Mouse (Mus musculus) intestine, postnatal 0 days (tissue): ENCODE measurements around the gene Dock1. TPM values are rescaled to one million over a fixed set of nuclear protein-coding genes. Genes with fewer than 3 reads are reported as not detected.
A peak's percentile ranks its signal among the peaks of the same experiment; 100 is the strongest.

Experiments used
- ATAC-seq: fragments of 200-750 bp; cut with Nextera tagmentation; 2 replicates; pipeline ENCODE4 v1.8.0; 2017; ENCODE audit warnings: mild to moderate bottlenecking, moderate TSS enrichment, moderate library complexity
- H3K27ac ChIP-seq: fragments of 300-500 bp; sonication (generic); 2 replicates; pipeline ENCODE4 v1.5.1; 2014; ENCODE audit warnings: mild to moderate bottlenecking, low read depth, low read length, moderate library complexity
- H3K27me3 ChIP-seq: fragments of 300-500 bp; sonication (generic); replicated peaks from 2 replicates; pipeline ENCODE4 v1.6.1; 2014; ENCODE audit warnings: low read length, mixed read lengths; ENCODE audit not compliant: control insufficient read depth, insufficient read depth
- H3K36me3 ChIP-seq: fragments of 300-500 bp; sonication (generic); 2 replicates; pipeline ENCODE4 v1.6.1; 2014; ENCODE audit warnings: mild to moderate bottlenecking, moderate library complexity; ENCODE audit not compliant: control insufficient read depth, insufficient read depth
- H3K4me1 ChIP-seq: fragments of 300-500 bp; sonication (generic); replicated peaks from 2 replicates; pipeline ENCODE4 v1.6.1; 2014; ENCODE audit warnings: antibody characterized with exemption, low read length, mixed read lengths; ENCODE audit not compliant: control insufficient read depth, insufficient read depth
- H3K4me2 ChIP-seq: fragments of 300-500 bp; sonication (generic); replicated peaks from 2 replicates; pipeline ENCODE4 v1.6.1; 2014; ENCODE audit warnings: low read depth, mild to moderate bottlenecking, moderate library complexity
- H3K4me3 ChIP-seq: fragments of 300-500 bp; sonication (generic); 2 replicates; pipeline ENCODE4 v1.5.1; 2014; ENCODE audit warnings: low read depth, low read length
- H3K9ac ChIP-seq: fragments of 300-500 bp; sonication (generic); 2 replicates; pipeline ENCODE4 v1.6.1; 2014; ENCODE audit warnings: mild to moderate bottlenecking, low read depth, low read length
- H3K9me3 ChIP-seq: fragments of 300-500 bp; sonication (generic); 2 replicates; pipeline ENCODE4 v1.6.1; 2016; ENCODE audit warnings: mixed run types; ENCODE audit not compliant: control insufficient read depth
- CTCF ChIP-seq: sonication (generic); IDR thresholded peaks from 2 replicates; pipeline ENCODE4 v1.5.1; 2016; ENCODE audit warnings: low read depth, mild to moderate bottlenecking, control low read depth, antibody characterized with exemption, moderate library complexity
- WGBS: fragments of 180-500 bp; shearing (Covaris S2); extraction: QIAGEN DNeasy Blood & Tissue Kit; methylation state at CpG from one replicate; pipeline ENCODE4 v1.1.7; 2014; 5-methylcytosine and 5-hydroxymethylcytosine counted together
- polyA plus RNA-seq: library from polyadenylated mRNA; unstranded; fragments of >200 nt; fragmentation: Nextera tagmentation; extraction: Ambion mirVana; gene quantifications from 2 replicates; pipeline ENCODE4 v1.2.1, GENCODE M21; 2015

Gene Dock1
- polyA plus RNA-seq, 1 experiment from 2014 or later = 8.7 TPM

DNA sequence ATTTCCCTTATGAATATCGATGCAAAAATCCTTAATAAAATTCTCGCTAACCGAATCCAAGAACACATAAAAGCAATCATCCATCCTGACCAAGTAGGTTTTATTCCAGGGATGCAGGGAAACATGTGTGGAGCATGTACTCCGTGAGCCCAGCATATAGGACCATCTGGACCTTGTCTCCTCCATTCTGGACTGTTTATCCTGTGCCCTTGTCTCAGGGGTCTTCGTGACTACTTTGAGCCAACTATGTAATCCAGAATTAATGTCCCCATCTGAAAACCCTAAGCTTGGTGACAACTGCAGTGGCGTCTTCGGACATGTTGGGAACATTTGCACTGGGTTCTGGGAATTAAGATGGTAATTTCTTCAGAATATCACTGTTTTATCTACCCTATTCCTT, 51.9 kb downstream of the Dock1 start:
- H3K27me3 ChIP-seq = no peaks in the 10 kb centered on the region
- WGBS = 94% methylated on average over 7 of the region's 7 CpGs
- no peak for ATAC-seq
- no peak overlapping the region for H3K27ac ChIP-seq
- H3K4me1 ChIP-seq = no peaks in the 10 kb centered on the region
- no peak overlapping the region for H3K4me2 ChIP-seq
- no peak overlapping the region for H3K9ac ChIP-seq
- H3K4me3 ChIP-seq = no peak overlapping the region
- TF ChIP-seq CTCF = no peak
- no peaks in the 10 kb centered on the region for H3K9me3 ChIP-seq
- H3K36me3 ChIP-seq = no peaks in the 10 kb centered on the region

- Histone ChIP-seq H3K27ac (no peak overlapping the region), H3K36me3 (no peaks in the 10 kb centered on the region), H3K4me2 (no peak overlapping the region), H3K9me3 (no peaks in the 10 kb centered on the region), H3K4me1 (no peaks in the 10 kb centered on the region), H3K9ac (no peak overlapping the region), H3K4me3 (no peak overlapping the region), H3K27me3 (no peaks in the 10 kb centered on the region)
- ATAC-seq = no peak
- TF ChIP-seq CTCF = no peak
- WGBS = 77% methylated on average over 9 of the region's 9 CpGs
These were observed 52.5 kb downstream of the Dock1 start for GRCm38 (mm10) chr7:134722955-134723354.

GRCm38 (mm10) chr7:134723509-134723908, 53.1 kb downstream of the Dock1 start:
- WGBS = 85% methylated on average over 5 of the region's 5 CpGs

GRCm38 (mm10) chr7:134724841-134725240, 54.4 kb downstream of the Dock1 start:
- H3K27me3 ChIP-seq = no peaks in the 10 kb centered on the region
- WGBS = 73% methylated on average over 7 of the region's 7 CpGs
- no peak overlapping the region for H3K9ac ChIP-seq
- H3K4me3 ChIP-seq = no peak overlapping the region
- no peak overlapping the region for H3K4me2 ChIP-seq
- TF ChIP-seq CTCF = no peak
- no peaks in the 10 kb centered on the region for H3K9me3 ChIP-seq
- no peak overlapping the region for H3K27ac ChIP-seq
- ATAC-seq = no peak
- no peaks in the 10 kb centered on the region for H3K4me1 ChIP-seq
- H3K36me3 ChIP-seq = no peaks in the 10 kb centered on the region

More at GRCm38 (mm10) chr7:134723509-134723908, 53.1 kb downstream of the Dock1 start:
- Histone ChIP-seq H3K4me2 (no peak overlapping the region), H3K9ac (no peak overlapping the region), H3K9me3 (no peaks in the 10 kb centered on the region), H3K27ac (no peak overlapping the region), H3K36me3 (no peaks in the 10 kb centered on the region), H3K4me1 (no peaks in the 10 kb centered on the region), H3K4me3 (no peak overlapping the region), H3K27me3 (no peaks in the 10 kb centered on the region)
- TF ChIP-seq CTCF = no peak
- no peak for ATAC-seq

- no peak for TF ChIP-seq CTCF
- Histone ChIP-seq H3K4me1 (no peaks in the 10 kb centered on the region), H3K9ac (no peak overlapping the region), H3K27me3 (no peaks in the 10 kb centered on the region), H3K4me2 (peak overlapping the region; percentile 45), H3K36me3 (0 out of 2 replicates have a peak, but pooled peaks cover under 1% of the 10 kb centered on the region), H3K9me3 (no peaks in the 10 kb centered on the region), H3K27ac (peak overlapping the region; percentile 67), H3K4me3 (no peak overlapping the region)
- WGBS = 25% methylated on average over 11 of the region's 11 CpGs
- no peak for ATAC-seq
These were observed 55.4 kb downstream of the Dock1 start for GRCm38 (mm10) chr7:134725551-134726529.

- Histone ChIP-seq H3K27ac (peak overlapping the region; percentile 67), H3K9ac (no peak overlapping the region), H3K4me1 (no peaks in the 10 kb centered on the region), H3K36me3 (peaks cover 7% of the 10 kb centered on the region; the same call in 1 of the 2 replicates), H3K4me2 (peak overlapping the region; percentile 45; the same call in 1 of the 2 replicates), H3K4me3 (no peak overlapping the region), H3K9me3 (no peaks in the 10 kb centered on the region), H3K27me3 (no peaks in the 10 kb centered on the region)
- 43% methylated on average over 5 of the region's 5 CpGs for WGBS
- ATAC-seq = peak; percentile 86
- TF ChIP-seq CTCF = no peak
These were observed 56.2 kb downstream of the Dock1 start for GRCm38 (mm10) chr7:134726530-134727258.
